Mouse (Mus musculus): ENCODE data around the gene Obsl1.

- TF ChIP-seq CTCF (IDR thresholded peaks at IDR 0.05; ENCODE audit: borderline replicate concordance, extremely low read depth, insufficient read depth, insufficient read length) (no peak), POLR2A (IDR thresholded peaks at IDR 0.05; ENCODE audit: borderline replicate concordance, extremely low read depth, insufficient read depth, insufficient read length, poor library complexity, severe bottlenecking) (no peak)
Observed at GRCm38 (mm10) chr1:75477966-75478290, 28.3 kb downstream of the Obsl1 start.
